Mouse (Mus musculus) cortical plate, adult 2 months (tissue): ENCODE measurements around the gene Klhl29.

Experiments used
- CTCF ChIP-seq: fragments of 200-500 bp; IDR thresholded peaks from 2 replicates; pipeline ENCODE4 v1.5.1; 2011; ENCODE audit warnings: mild to moderate bottlenecking, control low read depth, low read length; ENCODE audit not compliant: insufficient read depth; ENCODE audit errors: extremely low read depth
- POLR2A ChIP-seq: fragments of 200-500 bp; IDR thresholded peaks from 2 replicates; pipeline ENCODE4 v1.6.1; 2011; ENCODE audit warnings: mild to moderate bottlenecking, low read length, control low read depth; ENCODE audit not compliant: insufficient read depth; ENCODE audit errors: extremely low read depth

DNA sequence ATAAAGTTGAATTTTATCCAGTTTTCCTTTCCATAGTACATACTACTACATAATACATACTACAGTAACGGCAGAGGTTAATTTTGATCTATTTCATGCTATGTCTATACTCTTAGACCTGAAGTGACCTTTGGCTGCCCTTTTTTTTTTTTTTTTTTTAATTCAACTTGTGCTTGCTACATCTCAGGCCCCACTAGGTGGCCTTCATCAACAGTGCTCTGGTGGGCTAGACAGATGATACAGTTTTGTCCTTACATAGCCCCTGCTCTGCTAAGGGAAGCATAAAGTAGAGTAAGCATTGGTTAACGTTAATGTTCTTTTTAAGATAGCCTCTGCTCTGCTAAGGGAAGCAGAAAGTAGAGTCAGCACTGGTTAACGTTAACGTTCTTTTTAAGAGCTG lies 327.4 kb downstream of the Klhl29 start:
- TF ChIP-seq CTCF (no peak), POLR2A (no peak)
